10 mouse cellular contexts compared by ENCODE assay signal in genomic region chr11:101602491-101602890, GRCm38 (mm10). TPM values are rescaled to one million over a fixed set of nuclear protein-coding genes. Genes with fewer than 3 reads are reported as not detected.
DNase-seq lines count a peak whose midpoint lies in the region; ATAC-seq and TF ChIP-seq lines count a peak whose summit lies in the region.
"Had no signal": no experiment of that assay in that cellular context is flagged by ENCODE, and none has a peak within 500 bp of the region (broad histone marks: within the 10 kb centered on the region; RNA-seq: fewer than 3 reads in every experiment).

No protein-coding gene starts in this region.

- H3K4me3 ChIP-seq in forebrain, postnatal 0 days (ENCODE audit: low read depth, low read length), result no peak overlapping the region
- no peak overlapping the region for H3K4me3 ChIP-seq in forebrain, embryonic 12.5 days (replicated peaks)
- no peak overlapping the region for H3K4me3 ChIP-seq in midbrain, postnatal 0 days (ENCODE audit: low read depth, low read length)
- H3K4me3 ChIP-seq: limb, embryonic 13.5 days; stomach, embryonic 15.5 days had no signal

- TF ChIP-seq CTCF in forebrain, postnatal 0 days (IDR thresholded peaks at IDR 0.05; ENCODE audit: low read depth), result no peak
- TF ChIP-seq CTCF in midbrain, postnatal 0 days (IDR thresholded peaks at IDR 0.05), result no peak

- H3K4me2 ChIP-seq in forebrain, postnatal 0 days (ENCODE audit: low read depth), result no peak overlapping the region
- no peak overlapping the region for H3K4me2 ChIP-seq in forebrain, embryonic 12.5 days
- no peak overlapping the region for H3K4me2 ChIP-seq in midbrain, postnatal 0 days (ENCODE audit: low read depth, low read length, poor library complexity, severe bottlenecking)
- H3K4me2 ChIP-seq: limb, embryonic 13.5 days; stomach, embryonic 15.5 days had no signal

- no peak overlapping the region for H3K27ac ChIP-seq in forebrain, postnatal 0 days (ENCODE audit: low read depth, low read length)
- H3K27ac ChIP-seq in forebrain, embryonic 12.5 days, result no peak overlapping the region
- H3K27ac ChIP-seq in midbrain, postnatal 0 days (ENCODE audit: low read depth, low read length), result no peak overlapping the region
- H3K27ac ChIP-seq: limb, embryonic 13.5 days; stomach, embryonic 15.5 days had no signal

- no peaks in the 10 kb centered on the region for H3K9me3 ChIP-seq in forebrain, postnatal 0 days (ENCODE audit: low read length)
- no peaks in the 10 kb centered on the region for H3K9me3 ChIP-seq in forebrain, embryonic 12.5 days
- no peaks in the 10 kb centered on the region for H3K9me3 ChIP-seq in midbrain, postnatal 0 days (ENCODE audit: low read length)
- H3K9me3 ChIP-seq: limb, embryonic 13.5 days; stomach, embryonic 15.5 days had no signal

- no peaks in the 10 kb centered on the region for H3K36me3 ChIP-seq in forebrain, postnatal 0 days (ENCODE audit: insufficient read depth)
- no peaks in the 10 kb centered on the region for H3K36me3 ChIP-seq in forebrain, embryonic 12.5 days (replicated peaks)
- H3K36me3 ChIP-seq in midbrain, postnatal 0 days (ENCODE audit: insufficient read depth, low read length), result no peaks in the 10 kb centered on the region
- H3K36me3 ChIP-seq: limb, embryonic 13.5 days; stomach, embryonic 15.5 days had no signal

- no peak overlapping the region for H3K9ac ChIP-seq in forebrain, postnatal 0 days
- H3K9ac ChIP-seq in forebrain, embryonic 12.5 days, result no peak overlapping the region
- no peak overlapping the region for H3K9ac ChIP-seq in midbrain, postnatal 0 days (replicated peaks; ENCODE audit: low read length, poor library complexity, severe bottlenecking)
- H3K9ac ChIP-seq: limb, embryonic 13.5 days; stomach, embryonic 15.5 days had no signal

- intact Hi-C loops in left cerebral cortex, postnatal 36 days (cut with DNase I), result no loop called here

- 15% methylated on average over 3 of the region's 3 CpGs for WGBS in forebrain, postnatal 0 days
- WGBS in forebrain, embryonic 12.5 days, result 9% methylated on average over 3 of the region's 3 CpGs
- 18% methylated on average over 3 of the region's 3 CpGs for WGBS in midbrain, postnatal 0 days

- ATAC-seq in forebrain, postnatal 0 days, result no peak
- ATAC-seq in forebrain, embryonic 12.5 days (ENCODE audit: low FRiP score), result no peak
- ATAC-seq in midbrain, postnatal 0 days (ENCODE audit: low FRiP score), result no peak

- H3K4me1 ChIP-seq in forebrain, postnatal 0 days (ENCODE audit: insufficient read depth), result no peaks in the 10 kb centered on the region
- H3K4me1 ChIP-seq in forebrain, embryonic 12.5 days, result no peaks in the 10 kb centered on the region
- H3K4me1 ChIP-seq in midbrain, postnatal 0 days (ENCODE audit: insufficient read depth, low read length), result no peaks in the 10 kb centered on the region
- H3K4me1 ChIP-seq: limb, embryonic 13.5 days had no signal

- peak; percentile 16 for DNase-seq in forebrain, postnatal 0 days
- peak; percentile 86 for DNase-seq in 3T3-L1 (ENCODE audit: low read depth, low spot score)
- peak; percentile 73 for DNase-seq in adrenal gland, postnatal 25 days
- DNase-seq in hindlimb bud, embryonic 11.5 days (ENCODE audit: extremely low spot score, low read depth, low spot score), result peak; percentile 88
- peak; percentile 47 for DNase-seq in midbrain, postnatal 0 days (ENCODE audit: low spot score)
- DNase-seq in cerebellum, postnatal 14 days, result no peak
- DNase-seq in left cerebral cortex, postnatal 36 days (ENCODE audit: low spot score in 2 of 2), result no peak

- no peaks in the 10 kb centered on the region for H3K27me3 ChIP-seq in forebrain, postnatal 0 days (ENCODE audit: insufficient read depth, low read length)
- peaks cover 5% of the 10 kb centered on the region; the same call in 1 of the 2 replicates for H3K27me3 ChIP-seq in forebrain, embryonic 12.5 days
- no peaks in the 10 kb centered on the region for H3K27me3 ChIP-seq in midbrain, postnatal 0 days (ENCODE audit: insufficient read depth, low read length)
- H3K27me3 ChIP-seq: limb, embryonic 13.5 days; stomach, embryonic 15.5 days had no signal

RNA-seq across cellular contexts. Expression of gene Gm11634, which starts 3.4 kb away (rescaled TPM):
- total RNA-seq in forebrain, postnatal 0 days (2014; rRNA removed), result not detected in 2 replicates
- not detected in 2 replicates for polyA plus RNA-seq in forebrain, postnatal 0 days (2015; fragmentation: Nextera tagmentation; extraction: Ambion mirVana)
- not detected in 2 replicates for polyA plus RNA-seq in forebrain, embryonic 12.5 days (2016; fragmentation: Nextera tagmentation; extraction: Ambion mirVana)
- not detected in 2 replicates for total RNA-seq in adrenal gland, postnatal 25 days (2021)
- not detected in 2 replicates for total RNA-seq in midbrain, postnatal 0 days (2014; rRNA removed)
- polyA plus RNA-seq in midbrain, postnatal 0 days (2015; fragmentation: Nextera tagmentation; extraction: Ambion mirVana), result not detected in 2 replicates
- not detected for total RNA-seq in left cerebral cortex, postnatal 36 days (2021)
- polyA plus RNA-seq: limb, embryonic 13.5 days; stomach, embryonic 15.5 days had no signal

RNA-seq across cellular contexts. Expression of gene Tmem106a, which starts 20.4 kb away (rescaled TPM):
- 0.77 and 3.5 TPM in 2 replicates for total RNA-seq in forebrain, postnatal 0 days (2014; rRNA removed)
- polyA plus RNA-seq in forebrain, postnatal 0 days (2015; fragmentation: Nextera tagmentation; extraction: Ambion mirVana), result 2.5 and 3.4 TPM in 2 replicates
- 1.8 and 3.0 TPM in 2 replicates for polyA plus RNA-seq in forebrain, embryonic 12.5 days (2016; fragmentation: Nextera tagmentation; extraction: Ambion mirVana)
- 11.4 and 14.1 TPM in 2 replicates for total RNA-seq in adrenal gland, postnatal 25 days (2021)
- total RNA-seq in midbrain, postnatal 0 days (2014; rRNA removed), result 1.5 and 3.0 TPM in 2 replicates
- polyA plus RNA-seq in midbrain, postnatal 0 days (2015; fragmentation: Nextera tagmentation; extraction: Ambion mirVana), result 3.5 and 3.6 TPM in 2 replicates
- total RNA-seq in left cerebral cortex, postnatal 36 days (2021), result 1 to 10 TPM; 1.2 to 1.6 TPM

RNA-seq across cellular contexts. Expression of gene Rdm1, which starts 24.5 kb away (rescaled TPM):
- 4.4 and 5.2 TPM in 2 replicates for total RNA-seq in forebrain, postnatal 0 days (2014; rRNA removed)
- 8.6 and 9.0 TPM in 2 replicates for polyA plus RNA-seq in forebrain, postnatal 0 days (2015; fragmentation: Nextera tagmentation; extraction: Ambion mirVana)
- polyA plus RNA-seq in forebrain, embryonic 12.5 days (2016; fragmentation: Nextera tagmentation; extraction: Ambion mirVana), result 50.9 and 58.5 TPM in 2 replicates
- 29.9 and 37.3 TPM in 2 replicates for total RNA-seq in adrenal gland, postnatal 25 days (2021)
- total RNA-seq in midbrain, postnatal 0 days (2014; rRNA removed), result 2.8 and 3.6 TPM in 2 replicates
- polyA plus RNA-seq in midbrain, postnatal 0 days (2015; fragmentation: Nextera tagmentation; extraction: Ambion mirVana), result 8.3 and 9.2 TPM in 2 replicates
- 1 to 10 TPM; 6.0 to 6.5 TPM for total RNA-seq in left cerebral cortex, postnatal 36 days (2021)

RNA-seq across cellular contexts. Expression of gene Nbr1, which starts 50.5 kb away (rescaled TPM):
- total RNA-seq in forebrain, postnatal 0 days (2014; rRNA removed), result 121 and 141 TPM in 2 replicates
- 54.9 and 64.7 TPM in 2 replicates for polyA plus RNA-seq in forebrain, postnatal 0 days (2015; fragmentation: Nextera tagmentation; extraction: Ambion mirVana)
- polyA plus RNA-seq in forebrain, embryonic 12.5 days (2016; fragmentation: Nextera tagmentation; extraction: Ambion mirVana), result 118 and 134 TPM in 2 replicates
- 156 and 164 TPM in 2 replicates for total RNA-seq in adrenal gland, postnatal 25 days (2021)
- total RNA-seq in midbrain, postnatal 0 days (2014; rRNA removed), result 121 and 128 TPM in 2 replicates
- 56.3 and 59.7 TPM in 2 replicates for polyA plus RNA-seq in midbrain, postnatal 0 days (2015; fragmentation: Nextera tagmentation; extraction: Ambion mirVana)
- 100 to 1,000 TPM; 131 to 145 TPM for total RNA-seq in left cerebral cortex, postnatal 36 days (2021)

RNA-seq across cellular contexts. Expression of gene Brca1, which starts 50.7 kb away (rescaled TPM):
- 3.3 and 4.2 TPM in 2 replicates for total RNA-seq in forebrain, postnatal 0 days (2014; rRNA removed)
- polyA plus RNA-seq in forebrain, postnatal 0 days (2015; fragmentation: Nextera tagmentation; extraction: Ambion mirVana), result 1.3 and 1.7 TPM in 2 replicates
- polyA plus RNA-seq in forebrain, embryonic 12.5 days (2016; fragmentation: Nextera tagmentation; extraction: Ambion mirVana), result 24.3 TPM in 2 replicates
- total RNA-seq in adrenal gland, postnatal 25 days (2021), result 3.5 and 3.9 TPM in 2 replicates
- total RNA-seq in midbrain, postnatal 0 days (2014; rRNA removed), result 2.8 and 5.1 TPM in 2 replicates
- 0.84 and 0.90 TPM in 2 replicates for polyA plus RNA-seq in midbrain, postnatal 0 days (2015; fragmentation: Nextera tagmentation; extraction: Ambion mirVana)
- total RNA-seq in left cerebral cortex, postnatal 36 days (2021), result 1 to 10 TPM in 1 of 2 experiments, under 1 TPM in 1; 0.96 to 1.0 TPM

Comparison
In these comparisons a context has a peak if more than half of its experiments do, and no peak if none do; other contexts are left out.
1. DNase-seq: peak in forebrain, postnatal 0 days (single experiment), 3T3-L1 (single experiment), adrenal gland, postnatal 25 days (single experiment), hindlimb bud, embryonic 11.5 days (single experiment) and midbrain, postnatal 0 days (single experiment); none in cerebellum, postnatal 14 days (0 of 2) and left cerebral cortex, postnatal 36 days (0 of 2).